Mouse (Mus musculus) urinary bladder, adult 2 months (tissue): ENCODE data around the gene Gm10964. TPM values are rescaled to one million over a fixed set of nuclear protein-coding genes. Genes with fewer than 3 reads are reported as not detected.

Source experiments
- DNase-seq: peaks from one replicate; pipeline ENCODE4 v3.0.0; 2022; ENCODE audit warnings: low spot score
- polyA plus RNA-seq: library from polyadenylated mRNA; depleted of rRNA; stranded (reverse); fragments of >200 nt; gene quantifications from 2 replicates; pipeline ENCODE4 v1.2.3, GENCODE M21; 2012

Gene Gm10964
- polyA plus RNA-seq, 1 experiment: not detected

DNA sequence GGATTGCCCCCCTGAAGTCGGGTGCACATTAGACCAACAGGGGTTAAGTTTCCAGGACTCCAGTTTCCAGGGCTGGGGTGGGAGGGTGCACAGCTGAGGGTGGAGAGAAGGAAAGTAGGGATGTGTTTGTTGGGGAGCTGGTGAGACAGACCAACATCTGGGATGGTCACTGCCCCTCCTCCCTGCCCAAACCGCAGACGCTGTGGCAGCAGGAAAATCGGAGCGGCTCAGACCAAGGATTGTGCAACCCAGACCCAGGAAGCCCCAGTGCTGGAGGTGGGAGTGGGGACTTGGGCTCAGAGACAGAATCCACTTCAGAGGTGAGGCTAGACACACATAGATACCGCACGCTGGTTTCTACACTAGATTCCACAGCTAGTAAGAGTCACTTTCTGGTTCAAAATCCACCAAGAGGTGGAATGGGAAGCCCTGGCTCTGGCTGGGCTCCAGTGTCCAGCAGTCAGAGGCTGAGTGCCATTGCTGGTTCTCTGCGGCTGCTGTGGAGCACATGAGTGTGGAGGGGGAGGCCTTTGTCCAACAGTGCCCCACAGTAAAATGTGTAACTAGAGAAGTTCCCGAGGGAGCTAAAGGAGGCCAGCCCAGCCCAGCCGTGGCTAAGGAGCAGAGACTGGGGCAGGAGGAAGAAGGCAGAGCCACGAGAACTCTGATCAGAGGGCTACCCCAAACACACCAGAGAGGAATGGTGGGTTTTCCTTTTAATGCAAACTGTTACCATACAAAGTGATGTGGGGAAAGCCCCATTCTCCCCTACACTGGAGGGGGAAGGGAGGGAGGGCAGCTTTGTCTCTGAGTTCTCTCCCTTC lies 4.3 kb upstream of the Gm10964 start:
- DNase-seq: no peak

GRCm38 (mm10) chr3:103735776-103736600 lies 3.2 kb upstream of the Gm10964 start:
- DNase-seq: no peak

GRCm38 (mm10) chr3:103737061-103737754 lies 2.0 kb upstream of the Gm10964 start:
- DNase-seq: no peak

DNA sequence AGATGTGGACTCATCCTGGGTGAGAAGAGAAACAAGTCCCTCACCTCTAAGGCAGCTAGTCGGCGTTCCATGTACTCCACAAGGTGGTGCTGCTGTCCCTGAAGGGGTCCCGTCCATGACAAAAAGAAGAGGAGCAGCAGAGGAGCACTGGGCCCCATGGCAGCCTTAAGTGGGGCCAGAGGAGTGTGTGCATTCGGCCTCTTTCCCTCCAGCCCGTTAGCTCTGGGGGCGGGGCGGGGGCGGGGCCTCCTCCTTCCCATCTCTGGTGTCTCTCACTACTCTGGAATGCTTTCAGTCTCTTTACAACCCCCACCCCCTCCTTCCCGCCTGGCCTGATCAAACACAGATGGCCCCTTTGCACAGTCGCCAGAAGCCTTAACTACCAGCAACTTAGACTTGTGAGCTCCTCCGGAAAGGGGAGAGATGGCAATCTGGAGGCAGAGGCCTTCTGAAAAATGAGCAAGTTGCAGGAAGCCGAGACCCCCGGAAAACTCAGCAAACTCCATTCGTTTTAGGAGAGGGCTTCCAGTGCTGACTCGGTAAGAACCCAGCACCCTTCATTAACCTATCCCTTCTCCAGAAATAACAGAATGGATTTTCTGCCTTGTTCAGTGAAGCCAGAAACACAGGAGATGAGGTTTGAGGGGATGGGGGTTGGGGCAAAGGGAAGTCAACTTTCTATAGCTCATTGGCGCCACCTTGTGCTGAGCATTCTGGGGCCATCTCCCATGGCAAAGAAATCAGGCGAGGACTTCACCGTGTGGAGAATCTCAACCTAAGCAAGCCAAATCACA lies 1.2 kb upstream of the Gm10964 start, which contains the start of gene Olfml3:
Olfml3 (minus strand) TSS at position 224 of the 794 bp plus-strand sequence.
- DNase-seq: peak; percentile 60

DNA sequence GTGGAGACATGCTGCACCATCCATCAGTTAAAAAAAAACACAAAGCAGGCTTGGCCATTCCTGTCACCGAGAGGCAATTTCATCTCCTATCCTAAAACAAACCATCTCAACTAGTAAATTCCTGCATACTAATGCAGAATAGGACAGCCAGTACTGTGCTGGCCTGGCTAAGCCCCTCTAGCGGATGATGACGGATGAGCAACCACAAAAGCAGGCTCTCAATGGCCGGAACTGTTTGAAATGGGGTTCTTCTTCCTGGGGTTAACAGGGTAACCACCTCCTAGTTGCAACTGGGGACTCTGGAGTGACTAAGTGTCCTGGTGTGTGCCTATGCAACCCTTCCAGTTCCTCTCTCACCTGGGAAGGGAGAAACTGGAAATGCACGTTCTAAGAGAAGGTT lies 1.2 kb downstream of the Gm10964 start:
- DNase-seq: no peak

DNA sequence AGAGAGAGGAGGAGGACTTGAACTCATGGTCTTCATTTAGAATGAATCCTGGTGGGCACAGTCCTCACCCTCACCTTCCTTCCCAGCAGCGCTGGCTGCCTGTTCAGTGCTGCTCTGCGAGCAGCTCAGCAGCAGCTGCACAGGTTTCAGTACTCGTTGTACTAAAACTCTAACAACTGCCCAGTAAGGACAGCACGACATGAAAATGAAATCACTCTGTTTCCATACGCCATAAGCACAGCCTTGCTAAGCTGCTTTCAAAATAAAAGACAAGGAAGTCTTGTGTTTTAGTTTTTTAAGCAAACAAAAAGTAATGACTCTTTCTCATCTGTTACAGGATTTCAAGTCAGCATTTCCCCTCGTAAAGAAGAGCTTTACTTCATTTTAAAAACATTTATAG lies 4.0 kb downstream of the Gm10964 start:
- DNase-seq: no peak

DNA sequence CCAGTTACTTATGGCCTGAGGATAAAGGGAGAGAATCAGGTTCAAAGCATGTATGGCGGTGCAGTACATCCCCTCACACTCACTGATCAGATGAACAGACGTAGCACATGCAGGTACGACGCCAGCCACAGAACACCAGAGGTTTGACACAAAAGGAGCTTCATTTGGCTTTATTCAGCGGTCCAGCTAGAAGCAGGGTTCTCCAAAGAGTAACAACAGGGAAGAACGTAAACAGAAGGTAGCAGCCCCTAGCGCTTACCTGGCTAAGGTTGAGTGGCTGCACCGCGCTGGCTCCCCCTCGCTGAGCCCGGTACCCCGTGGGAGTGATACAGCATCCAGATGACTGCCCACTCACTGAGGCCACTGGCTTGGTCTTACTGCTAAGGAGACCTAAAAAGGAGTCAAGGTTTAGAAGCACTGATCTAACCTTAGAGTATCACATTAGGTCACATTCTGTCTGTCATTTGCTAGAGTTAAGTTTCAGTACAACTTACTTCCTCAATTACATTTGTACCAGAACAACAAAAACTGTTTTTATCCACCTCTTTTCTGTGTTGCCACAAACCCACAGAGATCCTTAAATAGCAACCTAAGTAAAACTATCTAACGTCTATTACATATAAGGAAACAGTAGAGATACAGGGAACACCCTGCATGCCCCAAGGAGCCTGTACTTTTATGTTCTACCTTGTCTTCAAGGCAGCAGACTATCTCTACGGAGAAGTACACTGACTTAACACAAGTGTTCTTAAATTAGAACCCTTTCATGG lies 6.0 kb downstream of the Gm10964 start:
- no peak for DNase-seq

GRCm38 (mm10) chr3:103746711-103747110 lies 7.5 kb downstream of the Gm10964 start:
- DNase-seq: no peak

DNA sequence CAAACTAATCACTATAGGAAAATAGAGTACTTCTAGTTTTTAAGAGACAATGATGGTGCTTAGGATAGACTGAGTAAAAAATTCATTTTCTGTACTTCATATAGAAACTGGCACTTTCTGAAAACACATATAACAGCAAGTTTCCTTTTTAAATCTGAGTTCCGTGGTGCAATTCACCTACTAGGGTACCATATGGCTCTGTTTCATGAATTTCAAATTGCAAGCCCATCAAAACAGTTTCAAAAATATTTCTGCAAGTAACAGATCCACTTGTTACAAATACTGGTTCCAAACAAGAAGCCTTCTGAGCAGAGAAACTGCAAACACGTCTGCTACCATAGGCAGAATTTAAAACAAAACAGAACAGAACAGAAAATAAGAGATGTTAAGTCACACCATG lies 12.4 kb downstream of the Gm10964 start:
- no peak for DNase-seq

DNA sequence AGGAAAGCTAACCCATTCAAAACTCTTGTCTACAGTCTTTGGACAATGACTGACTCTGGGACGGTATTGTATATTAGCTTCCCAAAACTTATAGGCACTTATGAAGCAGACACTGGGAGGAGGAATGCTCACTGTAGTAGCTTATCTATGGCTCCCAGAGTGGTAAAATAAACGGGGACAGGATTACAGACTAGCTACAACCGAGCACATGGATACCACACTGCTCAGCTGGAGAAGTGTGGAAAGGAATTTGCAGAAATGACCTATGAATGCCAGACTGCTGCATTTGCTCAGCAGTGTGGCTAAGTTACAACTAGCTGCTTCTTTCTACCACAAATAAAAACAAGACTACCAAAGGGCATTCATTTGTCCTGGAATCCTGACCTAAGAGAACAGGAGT lies 16.2 kb downstream of the Gm10964 start:
- no peak for DNase-seq

GRCm38 (mm10) chr3:103756920-103757319 lies 17.8 kb downstream of the Gm10964 start:
- no peak for DNase-seq

GRCm38 (mm10) chr3:103758456-103758855 lies 19.3 kb downstream of the Gm10964 start:
- no peak for DNase-seq

- DNase-seq: no peak
Observed at GRCm38 (mm10) chr3:103759261-103759970, 20.2 kb downstream of the Gm10964 start.

- DNase-seq: no peak
Observed at GRCm38 (mm10) chr3:103766789-103767188, 27.6 kb downstream of the Gm10964 start.

DNA sequence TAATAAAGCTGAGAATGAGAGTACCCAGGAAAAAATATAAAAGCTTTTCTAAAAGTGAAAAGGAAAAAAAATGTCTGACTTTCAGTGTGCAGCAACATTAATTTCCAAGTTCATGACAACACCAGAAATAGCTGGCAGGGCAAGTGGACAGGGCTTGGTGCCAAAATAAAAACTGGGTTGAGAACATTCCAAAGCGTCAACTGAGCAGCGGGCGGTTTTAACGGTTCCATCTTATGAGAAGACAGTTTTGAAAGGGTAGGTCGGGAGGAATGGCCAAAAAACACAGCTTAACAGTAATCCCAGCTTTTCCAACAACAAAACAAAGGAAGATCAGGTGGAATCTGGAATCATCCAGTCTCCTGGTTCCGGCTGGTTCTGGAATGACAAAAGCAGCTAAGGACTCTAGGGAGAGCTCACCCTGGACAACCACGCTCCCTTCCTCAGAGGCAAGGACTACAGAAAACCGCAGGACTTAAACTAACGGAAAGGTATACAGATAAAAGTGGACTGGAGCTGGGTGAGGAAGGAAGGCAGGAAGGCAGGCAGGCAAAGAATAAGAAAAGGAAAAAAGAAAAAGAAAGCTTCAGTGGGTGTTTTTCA lies 32.5 kb downstream of the Gm10964 start:
- no peak for DNase-seq

DNA sequence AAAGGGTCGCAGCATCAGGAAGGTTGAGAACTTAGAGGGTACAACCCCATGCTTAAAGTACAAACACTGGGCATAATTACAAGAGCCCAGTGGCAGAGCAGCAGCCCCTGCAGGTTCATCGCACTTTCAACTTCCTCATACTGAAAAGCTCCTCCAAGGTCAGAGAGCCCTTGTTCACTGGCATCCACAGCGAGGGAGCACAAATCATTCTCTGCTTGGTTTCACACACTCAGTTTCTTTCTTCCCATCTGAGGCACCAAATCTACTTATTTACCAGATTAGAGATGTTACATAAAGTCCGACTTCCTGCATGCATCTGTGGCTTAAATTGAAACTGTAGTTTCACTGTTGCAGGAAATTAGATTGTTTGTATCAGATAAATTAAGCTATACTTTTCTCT lies 33.7 kb downstream of the Gm10964 start:
- no peak for DNase-seq

DNA sequence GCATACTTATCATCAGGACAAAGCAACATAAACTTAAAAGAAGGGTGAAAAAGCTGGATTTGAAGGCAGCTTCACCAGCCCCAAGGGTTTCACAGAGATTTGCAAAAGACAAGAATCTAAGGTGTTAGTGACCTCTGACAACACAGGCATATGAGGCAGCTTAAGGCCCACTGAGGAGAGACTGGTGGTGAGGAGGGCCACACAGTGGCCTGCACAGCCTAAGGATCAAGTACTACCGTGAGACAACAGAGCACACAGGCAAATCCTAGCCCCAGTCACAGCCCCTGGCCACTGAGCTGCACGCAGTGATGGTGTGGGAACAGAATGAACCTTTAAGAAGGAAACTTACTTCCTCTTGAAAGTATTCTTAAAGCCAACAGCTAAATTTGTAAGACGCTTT lies 34.3 kb downstream of the Gm10964 start:
- DNase-seq: no peak

GRCm38 (mm10) chr3:103774009-103774408 lies 34.8 kb downstream of the Gm10964 start:
- DNase-seq: no peak

DNA sequence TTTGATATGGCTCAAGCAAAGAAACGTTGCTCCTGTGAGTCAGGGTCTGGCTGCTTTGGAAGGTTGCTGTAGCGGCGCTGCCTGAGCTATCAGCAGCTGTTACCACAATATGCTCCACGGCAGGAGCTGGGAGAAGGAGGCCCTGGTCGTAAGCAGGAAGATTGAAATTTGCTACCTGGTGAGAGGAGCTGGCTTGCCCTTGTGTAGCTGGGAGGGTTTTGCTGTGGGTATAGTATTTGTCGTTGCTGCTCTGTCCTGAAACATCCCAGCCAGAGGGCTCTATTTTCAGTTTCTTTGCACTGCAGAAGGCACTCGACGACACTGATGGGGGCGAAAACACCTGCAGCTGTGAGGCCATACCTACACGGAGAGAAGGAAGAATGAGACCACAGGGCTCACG lies 38.8 kb downstream of the Gm10964 start:
- DNase-seq: no peak

DNA sequence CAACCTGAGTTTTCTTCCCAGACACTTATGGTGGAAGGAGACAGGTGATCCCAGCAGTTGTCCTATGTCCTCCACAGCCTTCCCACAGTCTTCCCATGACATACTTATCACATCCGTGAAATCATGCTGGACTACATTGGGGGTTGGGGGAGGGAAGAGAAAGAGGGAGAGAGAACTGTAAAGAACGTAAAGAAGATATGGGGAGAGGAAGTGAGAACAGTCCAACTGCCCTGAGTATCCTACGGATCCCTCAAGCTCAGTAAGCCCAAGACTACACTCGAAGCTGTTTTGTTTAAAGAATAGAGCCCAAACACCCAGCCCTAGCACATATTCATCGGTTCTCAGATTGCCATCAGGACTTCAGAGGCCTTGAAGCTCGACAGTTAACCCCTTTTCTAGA lies 39.5 kb downstream of the Gm10964 start:
- DNase-seq: no peak
